Mouse (Mus musculus): ENCODE data around the gene Ccl6.
"Not testable (repeated sequence)": the region's sequence is repeated elsewhere in the genome, so short reads cannot be mapped to it uniquely, and the experiment has no call there.

Ccl6 gene

DNA sequence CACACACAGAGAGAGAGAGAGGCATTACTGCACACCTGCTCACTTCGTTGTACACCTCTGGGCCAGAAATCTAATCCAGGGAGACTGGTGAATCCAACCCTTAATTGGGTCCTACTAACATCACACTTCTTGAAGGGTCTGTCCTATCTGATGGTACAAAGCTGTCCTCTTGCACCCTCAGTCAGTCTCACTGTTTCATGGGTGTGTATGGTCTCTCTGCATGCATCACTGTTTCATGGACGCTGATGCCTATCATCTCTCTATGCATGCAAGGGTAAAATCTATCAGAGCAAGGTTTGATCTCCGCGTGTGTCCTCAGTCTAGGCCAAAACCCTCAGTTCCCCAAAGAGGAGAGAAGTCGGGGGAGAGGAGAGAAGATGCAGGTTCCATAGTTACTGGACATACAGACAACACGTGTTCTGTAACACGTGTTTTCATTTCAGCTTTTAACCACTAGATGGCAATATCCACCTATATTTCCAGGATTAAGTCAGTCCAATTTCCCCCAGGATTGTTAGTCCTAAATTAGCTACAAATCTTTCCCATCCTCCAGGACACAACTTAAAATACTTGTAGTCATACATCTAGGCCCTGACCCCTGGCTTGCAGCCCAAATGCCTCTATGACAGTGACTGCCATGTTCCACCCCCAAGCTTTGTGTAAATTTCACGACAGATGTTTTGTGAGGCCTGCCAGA lies 36.7 kb downstream of the Ccl6 start:
- DNase-seq, result peak; percentile 5

DNA sequence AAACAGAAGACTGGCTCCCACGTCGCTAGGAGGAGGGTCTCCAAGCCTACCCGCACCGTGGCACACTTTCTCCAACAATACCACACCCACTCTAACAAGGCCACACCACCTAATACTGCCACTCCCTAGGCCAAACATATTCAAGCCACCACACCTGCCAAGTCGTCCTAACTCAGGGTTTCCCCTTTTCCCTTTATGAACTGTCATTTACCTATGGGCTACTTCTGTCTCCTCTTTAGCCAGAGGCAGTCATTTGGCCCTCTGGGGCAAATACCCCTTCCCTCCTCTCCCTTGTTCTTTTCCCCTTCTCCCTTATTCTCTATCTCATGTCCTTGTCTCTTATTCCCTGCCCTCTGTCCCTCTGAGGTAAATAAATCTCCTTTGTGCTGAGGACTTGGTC lies 41.2 kb downstream of the Ccl6 start:
- no peak for DNase-seq

DNA sequence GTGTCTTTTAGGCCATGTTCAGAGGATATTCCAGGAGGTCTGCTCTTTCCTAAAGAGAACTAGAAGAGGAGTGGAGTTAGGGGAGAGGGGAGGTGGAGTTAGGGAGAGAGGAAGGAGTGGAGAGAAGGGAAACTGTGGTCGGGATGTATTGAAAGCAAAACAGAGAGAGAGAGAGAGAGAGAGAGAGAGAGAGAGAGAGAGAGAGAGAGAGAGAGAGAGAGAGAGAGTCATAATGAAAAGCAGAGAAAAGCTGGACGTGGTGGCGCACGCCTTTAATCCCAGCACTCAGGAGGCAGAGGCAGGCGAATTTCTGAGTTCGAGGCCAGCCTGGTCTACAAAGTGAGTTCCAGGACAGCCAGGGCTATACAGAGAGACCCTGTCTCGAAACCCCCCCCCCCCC lies 41.9 kb downstream of the Ccl6 start:
- DNase-seq, result not testable (repeated sequence)

DNA sequence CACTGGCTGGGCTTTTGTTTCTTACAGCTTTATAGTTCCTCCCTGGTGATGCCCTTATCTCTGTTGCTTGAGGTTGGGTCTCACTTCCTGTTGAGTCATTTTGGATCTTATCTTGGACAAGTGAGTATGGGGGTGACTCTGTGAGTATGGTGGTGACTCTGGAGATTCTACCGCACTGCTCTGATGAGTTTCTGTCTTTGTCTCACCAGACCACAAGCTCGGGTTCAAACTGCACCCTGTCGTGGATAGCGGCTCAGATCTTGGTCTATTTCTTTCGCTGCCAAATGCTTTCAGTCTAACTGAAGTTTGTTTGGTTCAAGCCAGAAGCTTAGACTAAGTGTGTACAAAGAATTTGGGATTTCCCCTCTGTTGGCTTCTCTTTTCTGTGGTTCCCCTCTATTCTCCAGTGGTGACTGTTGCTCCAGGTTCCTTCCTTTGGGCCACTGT lies 42.7 kb downstream of the Ccl6 start:
- DNase-seq, result no peak

DNA sequence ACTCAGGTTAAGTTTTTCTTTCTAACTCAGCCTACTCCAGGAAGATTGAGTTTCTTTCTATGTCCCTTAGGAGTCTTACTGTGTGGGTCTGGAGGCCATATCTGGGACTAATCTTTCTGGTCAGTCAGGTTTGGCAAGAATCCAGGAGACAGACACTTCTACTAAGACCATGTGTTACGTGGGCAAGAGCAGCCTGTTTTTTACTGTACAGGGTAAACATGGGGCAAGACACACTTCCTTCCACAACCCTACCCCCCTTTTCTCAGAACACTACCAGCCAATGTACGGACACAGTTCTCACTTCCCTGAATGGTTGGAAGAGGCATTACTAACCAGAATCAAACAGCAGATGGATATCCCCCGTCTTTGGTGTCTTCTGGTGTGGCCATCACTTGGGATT lies 48.7 kb downstream of the Ccl6 start:
- DNase-seq, result no peak

DNA sequence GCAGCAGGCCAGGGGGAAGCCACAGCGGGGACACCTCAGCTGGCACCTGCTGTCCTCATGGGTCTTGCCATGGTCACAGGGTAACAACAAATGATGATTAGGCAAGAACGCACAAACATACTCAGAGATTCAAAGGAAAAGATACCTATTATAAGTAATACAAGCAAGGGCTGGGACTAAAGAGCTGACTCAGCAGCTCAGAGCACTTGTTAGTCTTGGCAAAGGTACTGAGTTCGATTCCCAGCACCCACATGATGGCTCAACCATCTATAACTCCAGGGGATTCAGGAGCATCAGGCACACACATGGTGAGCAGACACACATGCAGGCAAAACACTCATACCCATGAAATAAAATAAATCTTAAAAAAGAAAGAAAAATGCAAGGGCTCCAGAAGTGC lies 51.5 kb downstream of the Ccl6 start:
- no peak for DNase-seq

DNA sequence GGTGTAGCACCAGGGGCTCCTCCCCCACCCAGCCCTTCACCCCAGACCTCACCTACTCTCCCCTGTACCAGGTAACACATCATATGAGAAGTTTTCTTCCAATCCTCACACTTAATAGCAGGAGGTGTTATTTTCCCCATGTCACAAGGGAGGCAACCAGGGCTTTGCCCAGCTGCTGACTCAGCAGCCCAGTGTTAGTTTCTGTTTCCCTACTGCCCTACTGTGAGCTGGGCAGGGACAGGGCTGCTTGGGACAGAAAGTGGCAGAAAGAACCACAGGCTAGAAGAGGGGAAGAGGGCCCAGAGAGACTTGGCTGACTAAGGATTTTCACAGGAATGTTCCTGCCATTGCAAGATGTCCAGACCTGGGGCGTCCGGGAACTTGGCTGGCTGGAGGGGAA lies 52.0 kb downstream of the Ccl6 start:
- no peak for DNase-seq

DNA sequence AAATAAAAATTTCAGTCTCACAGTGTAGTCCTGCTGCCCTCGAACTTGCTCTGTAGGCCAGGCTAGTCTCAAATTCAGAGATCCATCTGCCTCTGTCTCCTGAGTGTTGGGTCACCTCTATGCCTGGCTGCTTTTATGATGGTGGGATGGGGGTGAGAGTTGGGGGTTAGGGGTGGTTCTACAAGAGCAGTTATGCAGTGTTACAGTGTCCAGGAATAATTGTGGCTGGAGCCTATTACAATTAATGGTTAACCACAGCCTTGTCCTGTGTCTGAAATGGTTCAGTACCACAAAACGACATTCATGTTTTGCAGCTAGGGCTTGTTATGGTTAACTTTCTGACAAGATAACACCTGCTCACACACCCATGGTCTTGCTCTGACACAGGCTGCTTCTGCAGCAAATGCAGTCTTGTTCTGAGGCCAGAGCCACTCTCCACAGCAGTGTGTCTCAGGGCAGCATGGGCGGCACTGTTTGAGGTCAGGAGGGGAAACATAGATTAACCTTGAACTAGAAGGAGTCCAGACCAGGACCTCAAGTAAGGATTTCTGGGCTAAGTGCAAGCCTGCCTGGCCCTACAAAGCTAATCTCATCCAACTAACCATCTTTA lies 54.1 kb downstream of the Ccl6 start:
- DNase-seq, result no peak

Data from right cerebral cortex, postnatal 25 days (tissue).